Mouse (Mus musculus) heart, postnatal 10 days (tissue): Measurements from ENCODE around the gene Aipl1. TPM values are rescaled to one million over a fixed set of nuclear protein-coding genes. Genes with fewer than 3 reads are reported as not detected.

Experiments
- DNase-seq, 2 experiments: peaks; one replicate each; pipeline ENCODE4 v3.0.0; 2021
- intact Hi-C: fragments of 180-260 bp; cut with DNase I; formaldehyde crosslinking; loops from one replicate; pipeline ENCODE4 v1.15.1; 2025
- total RNA-seq, 2 experiments: library from RNA; stranded (reverse); gene quantifications; 2 replicates each; pipeline ENCODE4 v1.2.3; 2021

Gene Aipl1
- total RNA-seq, 2 experiments from 2014 or later, result 0.15 to 0.17 TPM

- intact Hi-C loops, result loop anchor here (5.0 kb wide), 2 partner anchors 41 to 156 kb away; partner anchors contain the start of genes 4933427D14Rik, Gm43951 and Txndc17
- DNase-seq, result peak in 1 of 2 experiments; percentile 22
These were observed 13.9 kb upstream of the Aipl1 start for GRCm38 (mm10) chr11:72050895-72051858.

- peak in 1 of 2 experiments; percentile 44 for DNase-seq
- intact Hi-C loops, result loop anchor here (5.0 kb wide), 2 partner anchors 42 to 157 kb away; partner anchors contain the start of genes 4933427D14Rik, Gm43951 and Txndc17
These were observed 13.0 kb upstream of the Aipl1 start for GRCm38 (mm10) chr11:72050168-72050894.

DNA sequence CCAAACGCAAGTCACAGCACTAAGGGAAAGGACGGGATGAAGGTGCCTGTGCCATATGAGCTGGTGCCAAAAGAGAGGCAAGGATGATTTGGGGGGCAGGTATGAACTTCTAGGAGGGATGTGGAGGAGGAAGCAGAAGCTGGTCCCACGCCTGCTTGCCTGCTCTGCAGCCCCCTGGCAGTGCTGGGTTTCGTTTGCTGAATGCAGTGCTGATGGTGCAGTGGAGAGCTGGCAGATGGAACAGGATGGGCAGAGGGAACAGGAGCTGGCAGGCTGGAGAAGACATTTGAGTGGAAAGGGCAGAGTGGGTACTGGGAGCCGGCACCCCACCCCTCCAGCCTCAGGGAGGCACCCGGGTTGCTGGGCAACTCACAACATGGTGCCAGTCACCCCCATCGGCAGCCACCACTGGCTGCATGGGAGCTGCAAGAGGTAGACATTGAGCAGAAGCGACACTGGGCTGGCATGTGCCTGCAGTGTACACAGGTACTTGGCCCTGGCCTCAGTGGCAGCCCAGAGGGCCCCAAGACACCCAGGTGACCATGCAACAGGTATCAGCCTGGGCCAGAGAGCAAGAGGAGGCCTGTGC is 12.0 kb upstream of the Aipl1 start:
- intact Hi-C loops, result no loop called here
- no peak for DNase-seq

- no peak for DNase-seq
- intact Hi-C loops, result no loop called here
These were observed 11.4 kb upstream of the Aipl1 start for GRCm38 (mm10) chr11:72048730-72049129.

DNA sequence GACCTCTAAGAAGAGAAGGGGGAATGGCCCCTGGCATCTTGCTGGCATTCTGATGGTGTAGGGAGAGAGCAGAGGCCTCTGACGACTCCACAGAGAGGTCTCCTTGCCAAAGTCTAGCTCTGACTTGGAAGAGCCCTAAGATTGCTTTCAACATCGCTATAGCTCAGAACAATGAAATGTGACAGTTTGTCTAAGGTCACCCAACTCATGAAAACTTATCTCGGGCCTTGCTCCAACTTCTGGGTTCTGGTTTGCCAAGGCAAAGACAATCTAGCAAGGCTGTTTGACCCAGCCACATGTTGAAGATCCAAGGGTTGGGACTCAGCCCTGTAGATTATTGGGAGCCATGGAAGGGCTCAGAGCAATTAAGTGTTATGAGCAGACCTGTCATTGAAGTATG is 6.9 kb upstream of the Aipl1 start:
- no peak for DNase-seq
- intact Hi-C loops, result no loop called here

- intact Hi-C loops, result no loop called here
- peak in 1 of 2 experiments; percentile 12 for DNase-seq
These were observed 5.3 kb upstream of the Aipl1 start for GRCm38 (mm10) chr11:72042631-72043030.

GRCm38 (mm10) chr11:72041768-72042607 is 4.7 kb upstream of the Aipl1 start, which contains the start of gene Pimreg:
Gene Pimreg, plus strand, starts transcription at chr11:72042032.
- intact Hi-C loops, result no loop called here
- DNase-seq, result peak; percentile 90 to 91

DNA sequence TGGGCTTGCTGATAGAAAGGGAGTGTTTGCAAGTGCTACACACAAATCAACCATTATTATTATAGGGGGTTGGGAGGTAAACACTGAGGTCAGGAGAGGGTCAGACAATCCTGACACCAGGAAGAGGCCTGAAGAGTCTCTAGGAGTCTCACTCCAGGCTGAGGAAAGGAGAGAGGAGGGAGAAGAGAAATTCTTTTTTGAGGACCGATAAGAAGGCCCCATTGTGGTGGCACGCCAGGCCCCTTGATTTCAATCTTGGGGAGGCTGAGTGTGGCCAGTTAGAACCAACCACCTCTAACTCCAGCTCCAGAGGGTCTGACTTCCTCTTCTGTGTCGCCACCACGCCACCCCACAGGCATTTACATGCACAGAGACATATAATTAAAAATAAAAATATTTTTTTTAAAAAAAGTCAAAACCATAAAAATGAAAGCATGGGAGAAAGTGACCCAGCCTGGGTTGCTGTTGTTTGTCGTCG is 4.0 kb upstream of the Aipl1 start:
- intact Hi-C loops, result no loop called here
- DNase-seq, result no peak

DNA sequence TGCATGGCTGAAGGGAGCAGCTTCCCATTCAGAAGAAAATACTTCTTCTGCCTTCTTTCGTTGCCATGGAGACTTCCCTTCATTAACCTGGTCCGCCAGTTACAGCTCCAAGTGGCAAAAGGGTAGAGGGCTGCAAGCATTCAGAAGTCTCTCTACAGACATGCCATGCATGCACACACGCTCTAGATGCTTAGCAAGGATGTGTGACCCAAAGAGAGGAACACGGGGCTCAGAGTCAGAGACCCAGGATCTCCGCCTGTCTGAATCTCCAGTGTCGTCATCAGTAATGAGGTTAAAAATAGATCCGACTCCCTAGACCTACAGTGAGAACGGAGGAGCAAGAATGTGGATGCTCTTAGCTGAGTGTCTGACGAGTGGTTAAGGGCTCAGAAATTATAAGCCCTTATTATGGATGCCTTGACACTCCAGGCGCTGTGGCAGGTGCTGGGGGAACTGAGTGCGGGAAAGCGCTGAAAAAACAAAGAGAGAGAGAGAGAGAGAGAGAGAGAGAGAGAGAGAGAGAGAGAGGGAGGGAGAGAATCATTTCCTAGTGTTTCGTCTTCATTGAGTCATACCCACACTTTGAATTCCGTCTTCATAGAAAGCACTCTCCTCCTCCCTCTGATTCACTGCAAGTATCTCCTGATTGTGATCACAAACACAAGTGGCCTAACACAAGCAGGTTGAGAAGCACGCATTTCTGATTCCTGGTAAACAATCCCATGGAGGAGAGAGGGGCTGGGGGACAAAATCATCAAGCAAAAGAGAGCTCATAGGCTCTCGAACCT is 2.5 kb upstream of the Aipl1 start:
- intact Hi-C loops, result loop anchor here (5.0 kb wide), 1 partner anchor 702 kb away; no protein-coding TSS in a partner anchor
- no peak for DNase-seq

DNA sequence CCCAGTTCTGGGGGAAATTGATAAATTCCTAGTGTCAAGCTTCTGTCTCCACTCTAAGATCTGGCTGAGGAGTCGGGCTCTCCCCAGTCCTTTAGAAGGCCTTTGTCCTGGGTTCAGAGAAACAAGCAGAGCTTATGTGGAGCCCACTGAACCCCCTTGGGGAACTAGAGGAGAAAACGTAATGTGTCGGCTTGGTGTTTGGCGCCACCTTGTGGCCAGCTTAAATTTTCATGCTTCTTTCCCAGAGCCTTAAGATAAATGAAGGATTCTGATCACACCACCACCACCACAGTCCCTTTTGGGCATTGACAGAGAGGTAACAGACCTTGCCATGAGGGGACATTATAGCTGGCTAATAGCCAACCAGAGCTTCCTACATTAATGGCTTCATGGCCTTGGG is 687 bp upstream of the Aipl1 start:
- DNase-seq, result peak; percentile 66 to 84
- intact Hi-C loops, result loop anchor here (5.0 kb wide), 1 partner anchor 701 kb away; no protein-coding TSS in a partner anchor

DNA sequence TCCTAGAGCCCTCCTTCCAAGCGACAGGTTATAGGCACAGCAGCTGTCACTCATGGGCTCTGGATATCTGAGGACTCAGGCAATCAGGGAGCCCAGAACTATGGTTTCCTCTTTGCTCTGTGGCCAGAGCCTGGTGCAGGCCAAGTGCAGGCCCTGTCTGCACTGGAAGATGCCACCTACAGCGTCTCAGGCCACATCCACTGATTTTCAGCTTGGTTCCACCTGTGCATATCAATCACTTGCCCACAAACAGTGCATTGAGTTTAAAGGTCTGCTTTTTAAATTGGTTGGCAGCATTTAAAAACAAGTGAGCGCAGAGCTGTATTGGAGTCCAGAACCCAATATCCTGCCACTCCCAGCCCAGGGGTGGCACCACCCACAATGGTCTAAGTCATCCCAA is 4.7 kb downstream of the Aipl1 start:
- DNase-seq, result no peak

GRCm38 (mm10) chr11:72032091-72032490 is 5.2 kb downstream of the Aipl1 start:
- intact Hi-C loops, result no loop called here
- no peak for DNase-seq

More for the DNA sequence above, 4.7 kb downstream of the Aipl1 start:
- intact Hi-C loops, result no loop called here

DNA sequence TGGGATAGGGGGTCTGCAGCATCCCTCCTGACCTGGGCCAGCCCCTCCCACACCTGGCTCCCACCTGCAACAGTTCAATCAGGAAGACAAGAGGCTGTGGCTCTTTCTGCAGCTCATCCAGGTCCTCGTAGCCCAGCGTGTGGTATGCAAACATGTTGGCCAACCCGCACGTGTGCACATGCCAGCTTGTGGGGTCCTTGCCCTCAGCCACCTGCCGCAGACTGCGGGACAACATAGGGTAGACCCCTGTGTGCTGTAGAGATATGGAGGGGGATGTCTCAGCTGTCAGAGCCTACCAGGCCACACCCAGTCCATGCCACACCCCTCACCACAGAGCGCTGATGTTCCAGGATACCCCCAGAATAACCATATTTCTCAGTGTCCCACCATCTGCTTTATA is 6.0 kb downstream of the Aipl1 start:
- intact Hi-C loops, result no loop called here
- DNase-seq, result no peak

DNA sequence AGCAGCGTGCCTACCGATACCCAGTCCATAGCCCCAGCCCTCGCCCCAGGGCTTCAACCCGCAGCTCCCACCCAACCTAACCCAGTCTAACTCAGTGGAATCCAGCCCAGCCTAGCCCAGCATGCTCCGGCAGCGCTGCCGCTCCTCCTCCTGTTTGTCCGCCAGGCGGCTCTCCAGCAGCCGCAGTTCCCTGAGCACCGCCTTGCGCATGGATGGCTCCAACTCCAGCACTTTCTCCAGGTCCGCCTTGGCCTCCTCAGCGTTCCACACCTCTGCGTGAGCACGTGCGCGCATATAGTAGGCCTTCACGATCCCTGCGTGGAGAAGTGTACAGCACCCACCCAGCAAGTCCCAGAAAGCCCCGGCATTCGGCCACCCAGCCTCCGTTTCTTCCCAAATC is 8.2 kb downstream of the Aipl1 start:
- intact Hi-C loops, result loop anchor here (10.0 kb wide), 1 partner anchor 184 kb away; no protein-coding TSS in a partner anchor
- DNase-seq, result peak in 1 of 2 experiments; percentile 43

- intact Hi-C loops, result loop anchor here (10.0 kb wide), 1 partner anchor 183 kb away; no protein-coding TSS in a partner anchor
These were observed 9.5 kb downstream of the Aipl1 start for GRCm38 (mm10) chr11:72027836-72028235.

GRCm38 (mm10) chr11:72026516-72026915 is 10.8 kb downstream of the Aipl1 start:
- intact Hi-C loops, result loop anchor here (10.0 kb wide), 1 partner anchor 182 kb away; no protein-coding TSS in a partner anchor
- DNase-seq, result no peak

More at GRCm38 (mm10) chr11:72027836-72028235, 9.5 kb downstream of the Aipl1 start:
- DNase-seq, result no peak

- intact Hi-C loops, result loop anchor here (10.0 kb wide), 1 partner anchor 181 kb away; no protein-coding TSS in a partner anchor
- peak in 1 of 2 experiments; percentile 34 for DNase-seq
These were observed 11.5 kb downstream of the Aipl1 start for GRCm38 (mm10) chr11:72025843-72026242.

GRCm38 (mm10) chr11:72024193-72024781 is 13.0 kb downstream of the Aipl1 start:
- DNase-seq, result peak; percentile 72 to 85
- intact Hi-C loops, result loop anchor here (1.0 to 10.0 kb wide), 4 partner anchors 33 to 687 kb away; no protein-coding TSS in a partner anchor
